Mouse (Mus musculus): ENCODE measurements around the gene Rgl1.
"Not testable (repeated sequence)": the region's sequence is repeated elsewhere in the genome, so short reads cannot be mapped to it uniquely, and the experiment has no call there.

Gene Rgl1

DNA sequence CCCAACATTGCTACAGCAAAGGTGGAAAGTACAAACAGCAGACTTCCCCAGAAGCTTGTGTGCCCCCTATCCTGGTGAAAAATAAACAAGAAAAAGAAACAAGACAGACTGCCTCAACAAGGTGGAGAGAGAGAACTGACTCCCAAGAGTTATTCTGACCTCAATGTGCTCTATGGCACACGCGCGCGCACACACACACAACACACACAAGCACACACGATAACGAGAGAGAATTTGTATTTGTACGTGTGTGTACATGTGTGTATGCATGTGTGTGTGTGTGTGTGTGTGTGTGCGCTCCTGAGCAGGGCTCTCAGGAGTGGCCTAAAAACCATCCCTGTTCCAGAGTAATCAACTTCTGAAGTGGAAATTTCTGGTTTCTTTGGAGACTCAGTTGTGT is 18.5 kb upstream of the Rgl1 start:
- no peak for DNase-seq

DNA sequence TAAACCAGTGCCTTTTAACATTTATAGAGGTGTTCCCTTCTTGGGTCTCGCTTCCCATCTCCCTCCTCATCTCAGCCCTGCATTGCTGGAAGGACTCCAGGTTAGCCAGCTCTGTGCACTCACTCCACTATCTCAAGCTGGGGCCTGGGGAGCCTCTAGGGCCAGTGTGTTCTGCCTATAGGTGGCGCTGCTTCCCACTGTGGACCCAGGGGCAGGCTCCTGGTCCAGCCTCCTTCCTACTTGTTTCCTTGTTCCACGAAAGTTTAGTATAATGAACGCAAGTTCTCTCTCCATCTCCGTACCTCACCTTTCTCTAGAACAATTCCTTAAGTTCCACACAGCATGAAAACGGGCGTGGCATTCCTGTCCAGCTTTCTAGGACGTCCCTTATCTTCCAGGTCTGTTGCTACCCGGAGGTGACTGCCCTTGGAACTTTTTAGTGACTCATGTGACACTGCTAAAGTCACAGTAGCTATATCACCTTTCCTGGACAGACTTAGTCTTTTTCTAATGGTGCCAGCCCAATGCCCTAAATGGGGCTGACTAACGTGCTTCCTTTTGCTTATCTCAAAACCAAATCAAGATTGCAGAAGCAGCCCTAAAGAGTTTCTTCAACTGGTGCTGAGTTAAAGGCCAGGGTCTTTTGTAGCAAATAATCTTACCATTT is 13.1 kb upstream of the Rgl1 start:
- peak; percentile 73 to 81 for DNase-seq

DNA sequence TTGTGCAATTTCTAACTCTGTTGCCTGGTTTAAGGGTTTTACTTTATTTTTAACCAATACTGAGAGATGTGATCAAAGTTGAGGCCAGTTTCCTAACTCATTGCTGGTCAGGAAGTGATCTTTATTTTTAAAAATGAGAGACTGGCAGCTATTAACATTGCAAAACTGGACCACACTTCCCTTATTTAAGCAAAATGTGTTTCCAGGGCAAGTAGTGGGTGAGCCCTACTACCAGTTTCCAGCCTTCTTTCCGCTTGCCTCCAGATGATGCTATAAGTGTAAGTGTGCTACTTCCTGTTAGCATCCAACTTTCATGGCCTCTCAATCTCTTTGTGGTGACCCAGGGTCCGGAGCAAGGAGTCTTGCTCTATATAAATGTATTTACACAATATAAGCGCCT is 8.4 kb upstream of the Rgl1 start:
- not testable (repeated sequence) for DNase-seq

DNA sequence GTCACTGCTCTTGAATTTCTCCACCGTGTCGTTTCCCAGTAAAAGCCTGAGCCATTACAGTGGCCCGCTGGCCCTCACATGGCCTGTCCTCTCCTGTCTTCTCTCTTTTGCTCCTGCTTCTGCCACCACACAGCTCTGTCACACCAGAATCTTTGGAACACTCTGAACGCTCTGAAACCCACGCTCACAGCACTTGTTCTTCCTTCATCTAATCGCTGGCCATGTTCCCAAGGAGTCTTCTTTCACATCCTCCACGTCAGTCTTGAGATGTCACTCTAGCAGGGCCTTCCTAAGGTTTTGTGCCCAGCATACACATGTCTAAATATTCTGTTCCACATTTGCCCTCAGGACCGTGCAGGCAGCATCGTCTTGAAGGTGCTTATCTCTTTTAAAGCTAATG is 4.9 kb upstream of the Rgl1 start:
- DNase-seq = no peak

DNA sequence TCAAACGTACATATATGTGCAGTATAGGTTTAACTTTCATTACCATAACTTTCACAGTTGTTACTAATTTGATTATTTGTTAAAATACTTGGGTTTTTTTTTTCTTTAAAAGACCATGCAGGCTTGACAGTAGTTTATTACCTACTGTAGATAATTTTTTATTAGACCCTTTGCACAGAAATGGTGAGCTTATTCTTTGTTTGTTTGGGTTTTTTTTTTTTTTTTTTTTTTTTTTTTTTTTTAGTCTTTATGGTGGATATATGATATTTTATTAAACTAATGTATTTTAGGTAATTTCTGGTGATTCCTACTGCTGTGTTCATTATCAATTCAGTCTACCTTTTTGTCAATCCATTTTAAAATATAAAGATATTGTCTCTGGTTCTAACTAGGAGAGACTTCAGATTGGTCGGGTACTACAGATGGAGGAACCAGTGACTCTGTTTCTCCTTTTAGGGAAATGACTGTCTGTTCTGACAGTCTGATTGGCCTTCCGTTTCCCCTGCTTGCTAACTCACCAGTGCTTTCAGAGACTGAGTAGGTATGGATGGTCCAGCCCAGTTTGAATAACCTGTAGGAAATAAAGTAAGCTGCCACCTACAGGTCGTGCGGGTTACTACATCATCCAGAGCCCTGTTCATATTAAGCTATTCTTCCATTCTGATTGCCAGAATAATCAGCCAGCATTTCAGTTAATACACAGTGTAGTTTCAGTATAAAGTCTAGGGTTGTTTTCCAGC is 1.8 kb upstream of the Rgl1 start:
- DNase-seq = peak; percentile 68 to 87

DNA sequence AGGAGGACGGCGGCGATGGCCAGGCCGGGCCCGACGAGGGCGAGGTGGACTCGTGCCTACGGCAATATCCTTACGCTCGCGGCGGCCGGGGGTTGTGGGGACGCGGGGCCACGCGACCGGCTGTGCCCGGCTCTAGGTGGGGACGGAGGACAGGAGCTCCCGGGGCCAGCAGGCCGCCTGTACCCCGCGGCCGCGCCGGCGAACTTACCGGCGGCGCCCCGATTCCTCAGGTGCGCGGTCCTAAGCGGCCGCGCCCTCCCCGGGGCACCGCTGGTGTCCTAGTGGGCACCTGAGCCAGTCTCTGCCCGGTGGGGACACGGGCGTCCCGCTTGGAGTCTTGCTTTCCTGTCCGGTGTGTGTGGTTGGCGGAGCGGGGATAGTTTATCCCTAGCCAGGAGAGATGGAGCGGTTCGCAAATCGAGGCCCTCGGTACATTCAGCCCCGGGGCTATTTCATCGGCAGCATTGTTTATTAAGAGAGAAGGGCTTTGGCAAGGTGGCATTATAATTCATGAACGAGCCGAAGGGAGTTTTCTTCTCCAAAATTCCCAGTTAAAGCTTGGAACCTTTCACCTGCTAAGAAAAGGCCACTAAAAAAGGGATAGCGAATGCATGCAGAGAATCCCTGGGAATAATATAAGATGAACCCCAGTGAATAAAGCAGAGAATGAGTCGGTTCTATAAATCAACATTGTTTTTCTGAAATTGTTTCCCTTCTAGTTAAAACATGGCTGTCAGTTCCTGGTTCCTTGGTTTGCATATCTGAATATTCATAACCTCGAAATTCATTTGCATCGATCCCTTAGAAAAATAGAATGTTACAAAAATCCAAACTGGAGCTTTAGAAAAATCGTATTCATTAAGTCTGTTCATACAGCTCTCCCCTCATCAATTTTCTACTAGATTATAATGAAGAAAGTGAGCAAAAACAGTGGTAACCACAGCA is 925 bp upstream of the Rgl1 start:
- DNase-seq = peak in 1 of 2 experiments; percentile 36

DNA sequence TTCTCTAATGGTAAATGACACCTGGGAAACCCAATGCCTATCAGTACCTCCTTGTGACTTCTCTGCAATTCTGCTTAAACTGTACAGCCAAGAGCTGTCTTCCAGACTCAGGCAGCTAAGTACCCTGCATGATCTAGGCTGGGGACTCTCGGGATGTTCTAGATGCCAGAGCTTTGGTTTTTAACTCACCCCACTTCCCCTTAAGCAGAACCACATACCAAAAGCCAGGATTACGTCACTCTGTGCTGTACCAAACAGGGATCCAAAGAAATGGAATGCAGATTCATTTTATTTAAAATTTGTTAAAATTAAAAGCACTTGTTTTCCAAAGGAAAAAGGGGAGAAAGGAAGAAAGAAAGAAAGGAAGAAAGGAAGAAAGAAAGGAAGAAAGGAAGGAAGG is 4.4 kb downstream of the Rgl1 start:
- no peak for DNase-seq

DNA sequence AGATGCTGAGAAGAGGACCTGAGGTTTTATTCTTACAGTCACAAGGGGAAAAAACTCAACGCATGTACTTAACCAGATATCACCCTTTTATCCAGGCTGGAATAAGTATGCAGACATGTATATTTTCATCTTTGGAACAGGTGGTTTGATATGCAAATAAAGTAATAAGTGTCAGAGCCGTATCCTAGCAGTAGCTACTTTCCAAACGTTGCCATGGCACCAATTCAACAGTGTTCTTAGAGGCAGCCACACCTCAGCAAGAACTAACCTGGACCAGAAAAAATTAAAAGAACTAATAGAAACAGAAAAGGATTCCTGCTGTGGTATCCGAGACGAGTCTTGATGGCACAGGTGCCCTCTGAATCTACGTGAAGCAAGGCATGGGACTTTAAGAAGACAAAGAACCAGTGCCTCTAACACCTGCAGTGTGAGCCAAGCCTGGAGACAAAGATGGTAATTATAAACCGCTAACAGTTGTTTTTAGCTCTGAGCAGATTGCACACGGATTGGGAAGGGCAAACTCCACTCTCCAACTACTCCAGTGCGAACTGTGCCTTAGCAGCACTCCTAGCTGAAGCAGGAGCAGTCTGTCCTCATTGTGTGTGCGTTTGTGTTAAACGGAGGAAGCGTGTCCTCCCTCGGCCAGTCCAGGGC is 15.7 kb downstream of the Rgl1 start, which contains the start of gene Apobec4:
Apobec4 (plus strand) TSS at position 240 of the 654 bp plus-strand sequence.
- DNase-seq = no peak

DNA sequence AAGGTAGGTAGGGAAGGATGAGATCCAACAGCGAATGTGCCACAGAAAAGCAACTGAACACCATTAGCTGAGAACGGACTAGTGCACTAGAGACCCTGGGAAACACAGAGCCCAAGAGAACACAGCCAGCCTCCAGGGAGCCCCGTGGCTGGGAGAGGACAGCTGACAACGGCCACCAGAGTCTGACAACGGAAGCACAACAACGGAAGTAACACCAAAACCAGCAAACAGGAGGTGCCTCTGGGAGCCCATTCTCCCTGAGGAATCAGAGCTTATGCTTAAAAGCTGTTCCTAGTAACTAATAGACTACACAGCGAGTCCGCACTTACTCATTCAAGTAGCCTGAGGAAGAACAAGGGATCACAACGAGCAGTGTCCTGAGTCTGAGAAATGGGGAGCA is 16.9 kb downstream of the Rgl1 start:
- peak in 1 of 2 experiments; percentile 51 for DNase-seq

DNA sequence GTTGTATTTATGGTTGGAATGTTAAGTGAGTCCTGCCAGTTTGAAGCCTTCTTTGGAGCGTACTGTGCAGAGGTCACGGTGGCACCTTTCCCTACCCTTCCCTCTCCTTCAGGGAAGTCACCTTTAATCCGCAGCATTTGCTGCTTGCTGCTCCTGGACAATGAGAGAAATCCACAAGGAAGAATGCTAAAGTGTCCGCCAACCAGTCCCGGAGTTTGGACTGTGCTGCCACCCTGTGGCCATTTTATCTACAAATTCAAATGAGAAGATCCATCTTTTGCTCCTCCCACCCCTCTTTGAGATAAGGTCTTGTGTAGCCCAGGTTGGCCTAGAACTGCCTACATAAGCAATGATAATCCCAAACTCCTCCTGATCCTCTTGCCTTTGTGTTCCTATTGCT is 19.7 kb downstream of the Rgl1 start:
- DNase-seq = peak; percentile 65 to 87

DNA sequence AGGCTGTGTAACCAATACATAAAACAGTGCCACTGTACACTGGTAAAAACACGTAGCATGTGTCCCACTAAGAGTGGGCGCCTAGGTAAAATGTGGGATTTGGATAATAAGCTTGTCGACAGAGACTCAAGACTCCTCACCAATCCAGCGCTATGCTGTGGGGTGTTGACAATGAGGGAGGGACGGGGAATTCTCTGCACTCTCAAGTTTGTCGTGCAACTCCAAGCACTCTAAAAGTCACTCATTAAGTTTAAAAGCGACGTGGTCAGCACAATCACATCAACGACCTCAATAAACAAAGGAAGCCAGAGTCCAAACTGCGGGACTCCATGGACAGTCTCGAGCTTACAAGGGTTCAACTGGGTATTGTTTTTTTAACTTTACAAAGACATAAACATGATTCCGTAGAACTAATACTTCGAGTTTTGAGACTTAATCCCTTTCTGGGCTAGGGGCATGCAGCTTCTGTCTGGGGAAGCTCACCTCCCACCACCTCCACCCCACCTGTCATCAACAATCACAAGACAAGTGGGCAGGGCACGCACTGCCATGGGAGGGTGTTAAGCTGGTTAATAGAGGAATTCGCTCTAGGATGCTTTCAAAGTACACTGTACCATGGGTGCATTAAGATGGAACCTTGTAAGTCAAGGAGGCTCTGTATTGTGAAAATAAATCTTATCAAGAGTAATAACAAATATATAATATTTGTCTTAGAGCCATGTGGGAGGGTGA is 22.9 kb downstream of the Rgl1 start:
- DNase-seq = no peak

DNA sequence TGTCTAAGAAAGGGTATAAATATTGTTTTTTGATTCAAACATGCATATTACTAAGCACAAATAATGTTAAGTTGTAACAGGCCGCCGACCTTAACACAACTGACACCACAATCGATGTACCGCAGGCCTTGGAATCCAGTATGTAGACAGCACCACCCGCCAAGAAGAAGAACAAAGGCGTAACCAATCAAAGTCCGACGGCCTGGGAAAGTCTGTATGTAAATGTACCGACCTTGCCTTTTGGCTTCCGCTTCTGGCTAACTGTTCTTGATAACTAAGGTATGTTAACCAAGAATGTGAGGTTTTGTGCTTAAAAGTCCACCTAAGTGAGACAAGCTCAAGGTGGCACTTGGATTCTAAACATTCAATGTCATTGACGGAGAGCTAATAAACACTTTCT is 26.8 kb downstream of the Rgl1 start:
- DNase-seq = no peak

DNA sequence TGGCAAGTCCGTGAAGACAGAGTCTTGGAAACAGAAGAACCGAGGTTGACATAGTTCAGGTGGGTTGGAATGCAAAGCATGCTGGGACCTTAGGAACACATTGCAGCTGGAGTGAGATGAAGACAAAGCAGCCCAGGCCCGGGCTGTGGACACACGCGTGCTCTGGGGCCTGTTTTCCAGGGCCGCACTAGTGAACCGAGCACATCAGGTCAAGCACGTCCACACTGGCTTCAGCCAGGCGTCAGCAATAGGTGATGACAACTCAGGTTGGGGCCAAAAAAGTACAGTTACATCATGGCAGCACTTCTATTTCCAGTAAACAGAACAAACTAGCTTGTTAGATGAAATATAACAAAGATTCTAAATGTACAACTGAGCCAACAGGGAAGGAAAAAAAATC is 27.4 kb downstream of the Rgl1 start:
- DNase-seq = no peak

DNA sequence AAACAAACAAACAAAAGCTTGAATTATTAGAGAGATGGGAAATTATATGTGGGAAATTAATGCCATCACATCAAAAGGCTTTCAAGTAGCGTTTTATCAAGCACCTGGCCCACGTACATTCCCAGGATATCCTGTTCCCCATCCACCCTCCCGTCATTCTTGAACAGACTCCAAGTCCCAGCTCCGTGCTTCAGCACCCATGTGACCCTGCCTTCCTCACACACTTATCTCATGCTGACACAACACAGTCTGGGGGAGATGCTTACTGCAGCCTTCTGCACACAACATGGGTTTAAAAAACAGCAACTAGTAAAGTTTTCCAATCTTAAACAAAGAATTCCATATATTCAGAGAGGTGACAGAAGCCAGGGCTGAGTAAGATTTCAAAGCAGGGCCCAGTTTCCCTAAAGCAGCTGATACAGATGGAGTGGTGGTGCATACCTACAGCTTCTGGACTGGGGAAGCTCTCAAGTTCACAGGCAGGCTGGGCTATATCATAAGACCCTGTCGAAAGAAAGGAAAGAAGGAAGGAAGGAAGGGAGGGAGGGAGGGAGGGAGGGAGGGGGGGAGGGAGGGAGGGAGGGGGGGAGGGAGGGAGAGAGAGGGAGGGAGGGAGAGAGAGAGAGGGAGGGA is 38.4 kb downstream of the Rgl1 start:
- DNase-seq = peak in 1 of 2 experiments; percentile 38

DNA sequence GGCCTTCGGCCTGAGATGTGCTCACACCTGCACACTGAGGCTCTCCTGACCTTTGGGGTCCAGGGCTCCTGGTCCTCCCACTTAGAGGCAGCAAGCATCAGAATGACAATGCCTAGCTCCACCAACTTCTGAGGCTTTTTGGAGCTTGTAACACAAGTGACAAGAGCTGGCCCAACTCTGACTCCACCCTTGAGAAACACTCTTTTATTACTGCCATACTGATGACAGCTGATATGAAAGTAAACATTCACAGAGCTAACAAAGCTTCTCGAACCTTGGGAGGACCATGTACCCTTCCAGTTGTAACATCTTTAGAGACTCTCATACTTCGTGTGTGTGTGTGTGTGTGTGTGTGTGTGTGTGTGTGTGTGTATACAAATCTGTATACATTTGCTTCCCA is 40.1 kb downstream of the Rgl1 start:
- DNase-seq = no peak

DNA sequence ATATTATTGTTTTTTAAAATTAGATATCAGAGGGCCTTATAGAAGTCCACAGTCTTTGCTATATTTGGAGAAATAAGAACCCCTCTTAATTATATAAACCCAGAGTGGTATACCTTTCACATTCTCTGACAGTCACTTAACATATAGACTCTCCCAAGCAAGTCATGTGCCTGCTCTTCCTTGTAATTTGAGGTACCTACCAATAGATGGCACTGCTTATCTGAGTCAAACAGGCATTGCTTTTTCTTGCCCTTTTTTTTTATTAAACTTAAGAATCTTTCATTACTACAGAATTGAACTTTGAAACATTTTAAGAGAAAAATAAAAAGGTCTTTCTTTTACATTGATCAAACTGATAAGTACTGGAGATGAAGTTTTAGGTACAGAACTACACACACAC is 41.9 kb downstream of the Rgl1 start:
- no peak for DNase-seq

DNA sequence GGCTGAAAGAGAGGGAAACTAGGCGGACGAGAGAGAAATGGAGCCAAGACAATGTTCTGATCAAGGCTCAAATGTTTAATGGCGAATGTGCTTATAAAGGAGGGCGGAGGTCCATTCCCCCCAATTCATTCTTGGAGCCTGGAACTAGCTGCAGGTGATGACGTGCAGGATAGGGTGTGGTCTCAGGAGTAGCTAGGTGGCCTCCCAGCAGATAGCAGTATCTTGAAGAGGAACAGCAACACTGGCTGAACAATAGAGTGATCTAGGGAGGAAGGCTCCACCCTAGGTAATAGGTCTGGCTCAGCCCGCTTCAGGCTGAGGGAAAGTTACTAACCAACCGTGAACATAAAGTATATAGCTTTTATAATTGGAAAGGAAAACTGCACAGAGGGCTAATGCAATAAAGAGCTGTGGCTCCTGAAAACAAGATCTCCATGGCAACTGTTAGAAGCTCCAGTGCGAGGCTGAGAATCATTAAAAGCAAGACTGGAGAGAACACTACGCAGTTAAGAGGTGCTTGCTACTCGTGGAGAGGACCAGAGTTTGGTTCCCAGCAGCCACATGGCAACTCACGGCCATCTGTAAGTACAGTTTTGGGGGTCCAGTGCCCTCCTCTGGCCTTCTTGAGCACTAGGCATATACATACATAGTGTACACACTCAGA is 44.5 kb downstream of the Rgl1 start:
- no peak for DNase-seq

DNA sequence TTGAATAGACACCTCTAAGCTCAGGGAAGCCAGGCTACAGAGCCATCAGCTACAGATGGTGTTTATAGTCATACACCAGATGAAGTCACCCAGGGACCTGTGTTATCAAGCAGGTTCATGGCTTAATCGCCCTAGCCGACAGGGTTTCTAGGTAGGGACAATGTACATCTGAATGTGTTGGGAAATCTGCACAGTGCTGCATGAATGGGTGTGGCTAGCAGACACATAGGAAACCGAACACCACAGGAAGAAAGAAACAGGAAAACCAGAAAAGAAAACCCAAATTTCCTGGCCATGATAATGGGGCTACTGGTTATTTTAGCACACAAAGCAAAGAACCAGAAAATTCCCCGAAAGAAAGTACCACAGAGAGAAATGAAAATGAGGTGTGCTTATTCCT is 45.2 kb downstream of the Rgl1 start:
- no peak for DNase-seq

DNA sequence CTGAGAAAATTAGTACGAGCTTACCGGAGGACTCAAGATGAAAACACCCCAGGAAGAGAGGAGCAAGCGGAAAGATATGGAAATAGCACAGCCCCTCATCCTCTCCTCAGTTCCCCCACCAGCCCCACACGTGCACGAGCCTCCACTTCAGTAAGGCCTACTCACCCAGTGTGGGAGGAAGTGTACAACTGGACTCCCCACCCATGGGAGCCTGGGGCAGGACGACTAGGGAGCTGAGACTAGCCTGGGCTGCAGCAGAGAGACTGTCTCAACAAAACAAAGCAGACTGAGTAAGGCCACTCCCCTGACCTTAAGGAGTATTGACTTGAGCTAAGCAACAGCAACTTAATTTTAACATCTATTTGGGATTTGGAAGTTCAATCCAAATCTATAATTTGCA is 48.0 kb downstream of the Rgl1 start:
- DNase-seq = no peak

DNA sequence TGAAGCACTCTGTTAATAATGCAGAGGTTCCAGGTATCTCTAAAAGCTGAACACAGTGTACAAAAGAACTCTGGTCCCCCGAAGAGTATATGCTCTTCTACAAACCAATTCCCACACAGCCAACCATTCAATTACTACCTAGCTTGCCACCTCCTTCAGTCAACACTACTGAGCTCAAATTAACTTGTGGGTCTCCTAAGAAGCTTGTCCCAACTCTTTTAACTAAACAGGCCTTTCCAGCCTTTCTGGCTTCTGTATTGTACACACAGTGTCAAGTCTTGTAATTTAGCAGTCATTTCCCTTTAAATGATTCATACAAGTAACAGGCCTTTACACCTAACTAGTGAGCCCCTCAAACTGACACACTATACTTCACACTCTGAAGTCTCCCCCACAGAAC is 48.8 kb downstream of the Rgl1 start:
- DNase-seq = no peak

DNA sequence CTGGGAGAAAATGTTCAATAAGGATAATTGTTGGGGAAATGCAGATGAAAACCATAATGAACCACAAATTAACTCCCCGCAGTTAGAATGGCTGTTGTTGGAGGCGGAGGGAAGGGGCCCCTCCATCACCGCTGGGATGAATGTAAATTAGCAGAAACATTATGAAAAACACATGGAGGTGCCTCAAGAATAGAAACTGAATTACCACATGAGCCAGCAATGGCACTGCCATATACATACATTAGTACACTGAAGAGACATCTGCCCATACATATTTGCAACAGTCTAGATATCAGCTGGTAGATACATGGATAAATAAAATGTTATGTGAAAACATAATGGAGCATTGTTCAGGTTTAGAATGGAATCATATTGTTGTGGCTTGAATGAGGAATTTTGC is 51.7 kb downstream of the Rgl1 start:
- DNase-seq = no peak

Measured in lung, postnatal 4 days (tissue).